Comparison of ENCODE assay signal across 33 mouse cellular contexts in the genomic region with DNA sequence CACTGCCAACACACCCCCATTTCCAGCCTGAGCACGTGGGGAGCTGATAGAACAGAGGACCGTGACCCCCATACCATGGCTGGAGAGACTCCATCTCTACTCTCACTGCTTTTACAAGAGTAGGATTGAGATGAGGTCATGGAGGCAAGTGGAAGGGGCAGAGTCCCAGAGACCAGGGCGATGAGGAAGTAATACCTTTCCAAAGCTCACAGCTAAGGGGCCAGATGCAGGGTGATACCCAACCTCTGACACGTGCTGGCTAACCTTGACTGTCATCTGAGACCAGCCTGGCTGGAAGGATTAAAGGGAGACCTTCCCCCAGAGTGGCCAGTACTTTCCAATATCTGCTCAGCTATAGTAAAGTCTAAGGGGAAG. TPM values are rescaled to one million over a fixed set of nuclear protein-coding genes. Genes with fewer than 3 reads are reported as not detected.
A peak's percentile ranks its signal among the peaks of the same experiment; 100 is the strongest.
DNase-seq lines count a peak whose midpoint lies in the region; ATAC-seq and TF ChIP-seq lines count a peak whose summit lies in the region.
"Had no signal": no experiment of that assay in that cellular context is flagged by ENCODE, and none has a peak within 500 bp of the region (broad histone marks: within the 10 kb centered on the region; RNA-seq: fewer than 3 reads in every experiment).

No protein-coding gene starts in this region.

- H3K9me3 ChIP-seq in forebrain, embryonic 11.5 days (ENCODE audit: control insufficient read depth, low read length), result no peaks in the 10 kb centered on the region
- no peaks in the 10 kb centered on the region for H3K9me3 ChIP-seq in forebrain, embryonic 15.5 days
- H3K9me3 ChIP-seq in intestine, postnatal 0 days (ENCODE audit: control insufficient read depth), result no peaks in the 10 kb centered on the region
- H3K9me3 ChIP-seq in forebrain, embryonic 13.5 days (replicated peaks), result no peaks in the 10 kb centered on the region
- H3K9me3 ChIP-seq: hindbrain, embryonic 10.5 days; hindbrain, embryonic 15.5 days; limb, embryonic 13.5 days; liver, embryonic 12.5 days; midbrain, embryonic 13.5 days had no signal

- WGBS in forebrain, embryonic 11.5 days, result 74% methylated on average over 4 of the region's 4 CpGs
- WGBS in forebrain, embryonic 15.5 days, result 69% methylated on average over 4 of the region's 4 CpGs
- 49% methylated on average over 4 of the region's 4 CpGs for WGBS in intestine, postnatal 0 days
- WGBS in forebrain, embryonic 13.5 days, result 72% methylated on average over 4 of the region's 4 CpGs

- no peak for ATAC-seq in forebrain, embryonic 11.5 days (replicated peaks; ENCODE audit: low FRiP score)
- no peak for ATAC-seq in forebrain, embryonic 15.5 days (replicated peaks)
- peak; percentile 79 for ATAC-seq in intestine, postnatal 0 days
- ATAC-seq in inflammation-experienced regulatory T-cells, adult 6 months, result no peak
- no peak for ATAC-seq in forebrain, embryonic 13.5 days
- ATAC-seq: forebrain, embryonic 16.5 days; liver, embryonic 12.5 days; midbrain, embryonic 13.5 days had no signal

- H3K27ac ChIP-seq in forebrain, embryonic 11.5 days (ENCODE audit: low read depth, low read length), result no peak overlapping the region
- no peak overlapping the region for H3K27ac ChIP-seq in forebrain, embryonic 15.5 days (replicated peaks)
- H3K27ac ChIP-seq in testis, adult 2 months (ENCODE audit: control insufficient read depth, insufficient read depth, low read depth, low read length), result no peak overlapping the region
- no peak overlapping the region for H3K27ac ChIP-seq in intestine, postnatal 0 days (ENCODE audit: low read depth, low read length)
- no peak overlapping the region for H3K27ac ChIP-seq in forebrain, embryonic 13.5 days
- H3K27ac ChIP-seq: gastrocnemius, adult 2 months; heart, adult 2 months; hindbrain, embryonic 10.5 days; hindbrain, embryonic 15.5 days; limb, embryonic 13.5 days; liver, embryonic 12.5 days; midbrain, embryonic 13.5 days had no signal

- no peaks in the 10 kb centered on the region for H3K27me3 ChIP-seq in forebrain, embryonic 11.5 days (ENCODE audit: control insufficient read depth, insufficient read depth, low read length)
- H3K27me3 ChIP-seq in forebrain, embryonic 15.5 days, result no peaks in the 10 kb centered on the region
- no peaks in the 10 kb centered on the region for H3K27me3 ChIP-seq in testis, adult 2 months (ENCODE audit: control insufficient read depth, insufficient read depth, low read length)
- H3K27me3 ChIP-seq in intestine, postnatal 0 days (replicated peaks; ENCODE audit: control insufficient read depth, insufficient read depth, low read length), result no peaks in the 10 kb centered on the region
- H3K27me3 ChIP-seq in forebrain, embryonic 13.5 days, result no peaks in the 10 kb centered on the region
- H3K27me3 ChIP-seq: hindbrain, embryonic 15.5 days; midbrain, embryonic 13.5 days had no signal

- no peaks in the 10 kb centered on the region for H3K4me1 ChIP-seq in forebrain, embryonic 11.5 days (replicated peaks; ENCODE audit: control insufficient read depth, insufficient read depth, low read length)
- H3K4me1 ChIP-seq in forebrain, embryonic 15.5 days, result no peaks in the 10 kb centered on the region
- H3K4me1 ChIP-seq in testis, adult 2 months (ENCODE audit: control insufficient read depth, insufficient read depth, low read length), result peaks cover 5% of the 10 kb centered on the region
- H3K4me1 ChIP-seq in intestine, postnatal 0 days (replicated peaks; ENCODE audit: control insufficient read depth, insufficient read depth, low read length), result no peaks in the 10 kb centered on the region
- no peaks in the 10 kb centered on the region for H3K4me1 ChIP-seq in forebrain, embryonic 13.5 days
- H3K4me1 ChIP-seq: hindbrain, embryonic 10.5 days; hindbrain, embryonic 15.5 days; limb, embryonic 13.5 days; liver, embryonic 12.5 days; midbrain, embryonic 13.5 days had no signal

- no peak overlapping the region for H3K9ac ChIP-seq in forebrain, embryonic 11.5 days (ENCODE audit: low read length)
- no peak overlapping the region for H3K9ac ChIP-seq in forebrain, embryonic 15.5 days (replicated peaks)
- no peak overlapping the region for H3K9ac ChIP-seq in intestine, postnatal 0 days (ENCODE audit: low read depth, low read length)
- H3K9ac ChIP-seq in forebrain, embryonic 13.5 days, result no peak overlapping the region
- H3K9ac ChIP-seq: hindbrain, embryonic 15.5 days; limb, embryonic 13.5 days; liver, embryonic 12.5 days; midbrain, embryonic 13.5 days had no signal

- no peak overlapping the region for H3K4me2 ChIP-seq in forebrain, embryonic 11.5 days (ENCODE audit: low read depth, low read length, severe bottlenecking)
- H3K4me2 ChIP-seq in forebrain, embryonic 15.5 days (replicated peaks), result no peak overlapping the region
- no peak overlapping the region for H3K4me2 ChIP-seq in intestine, postnatal 0 days (replicated peaks; ENCODE audit: low read depth)
- no peak overlapping the region for H3K4me2 ChIP-seq in forebrain, embryonic 13.5 days
- H3K4me2 ChIP-seq: hindbrain, embryonic 15.5 days; limb, embryonic 13.5 days; liver, embryonic 12.5 days; midbrain, embryonic 13.5 days had no signal

- H3K4me3 ChIP-seq in forebrain, embryonic 11.5 days (ENCODE audit: low read depth, low read length), result no peak overlapping the region
- no peak overlapping the region for H3K4me3 ChIP-seq in forebrain, embryonic 15.5 days
- peak overlapping the region; percentile 43 for H3K4me3 ChIP-seq in testis, adult 2 months (ENCODE audit: control insufficient read depth, low read depth, low read length)
- H3K4me3 ChIP-seq in intestine, postnatal 0 days (ENCODE audit: low read depth, low read length), result no peak overlapping the region
- no peak overlapping the region for H3K4me3 ChIP-seq in forebrain, embryonic 13.5 days
- H3K4me3 ChIP-seq: gastrocnemius, adult 2 months; heart, adult 2 months; hindbrain, embryonic 10.5 days; hindbrain, embryonic 15.5 days; limb, embryonic 13.5 days; liver, embryonic 12.5 days; midbrain, embryonic 13.5 days had no signal

- no peak for TF ChIP-seq CTCF in testis, adult 2 months (IDR thresholded peaks at IDR 0.05; ENCODE audit: control insufficient read depth, insufficient read depth, insufficient replicate concordance, low read depth, low read length)
- no peak for TF ChIP-seq CTCF in intestine, postnatal 0 days (IDR thresholded peaks at IDR 0.05; ENCODE audit: low read depth)

- peak; percentile 30 for DNase-seq in forebrain, embryonic 11.5 days (ENCODE audit: low spot score)
- no peak for DNase-seq in testis, postnatal 14 days (ENCODE audit: low spot score)
- DNase-seq: adrenal gland, adult 2 months; adrenal gland, postnatal 36 days; cerebellum, adult 18-20 months; cerebellum, postnatal 25 days; gastrocnemius, adult 2 months; gastrocnemius, postnatal 36 days; heart, postnatal 14 days; kidney, adult 11 months; kidney, postnatal 14 days; lung, adult 18-20 months; lung, postnatal 10 days; thymus, postnatal 14 days had no signal

- H3K36me3 ChIP-seq in forebrain, embryonic 11.5 days (ENCODE audit: control insufficient read depth, insufficient read depth, low read length), result no peaks in the 10 kb centered on the region
- no peaks in the 10 kb centered on the region for H3K36me3 ChIP-seq in forebrain, embryonic 15.5 days
- no peaks in the 10 kb centered on the region for H3K36me3 ChIP-seq in testis, adult 2 months (ENCODE audit: control insufficient read depth, insufficient read depth, low read length)
- H3K36me3 ChIP-seq in intestine, postnatal 0 days (ENCODE audit: control insufficient read depth, insufficient read depth), result no peaks in the 10 kb centered on the region
- no peaks in the 10 kb centered on the region for H3K36me3 ChIP-seq in forebrain, embryonic 13.5 days (ENCODE audit: poor library complexity, severe bottlenecking)
- H3K36me3 ChIP-seq: hindbrain, embryonic 10.5 days; hindbrain, embryonic 15.5 days; limb, embryonic 13.5 days; liver, embryonic 12.5 days; midbrain, embryonic 13.5 days had no signal

- no peak for TF ChIP-seq POLR2A in testis, adult 2 months (IDR thresholded peaks at IDR 0.05; ENCODE audit: control insufficient read depth, low read depth, low read length)

RNA-seq across cellular contexts. Expression of a gene that starts 0.6 kb away (rescaled TPM):
- not detected in 2 replicates for polyA plus RNA-seq in forebrain, embryonic 11.5 days (2014; fragmentation: Nextera tagmentation; extraction: Ambion mirVana)
- polyA plus RNA-seq in forebrain, embryonic 15.5 days (2015; fragmentation: Nextera tagmentation; extraction: Ambion mirVana), result not detected in 2 replicates
- polyA plus RNA-seq in testis, adult 2 months (2012; rRNA removed), result 407 and 425 TPM in 2 replicates
- polyA plus RNA-seq in intestine, postnatal 0 days (2015; fragmentation: Nextera tagmentation; extraction: Ambion mirVana), result not detected in 2 replicates
- polyA plus RNA-seq in inflammation-experienced regulatory T-cells, adult 6 months (2017; shearing (Covaris generic)), result not detected
- not detected in 2 replicates for polyA plus RNA-seq in forebrain, embryonic 13.5 days (2015; fragmentation: Nextera tagmentation; extraction: Ambion mirVana)
- polyA plus RNA-seq: adrenal gland, adult 2 months; brain, embryonic 14.5 days; embryonic facial prominence, embryonic 11.5 days; forebrain, embryonic 16.5 days; heart, embryonic 14.5 days; hindbrain, embryonic 10.5 days; hindbrain, embryonic 15.5 days; kidney, embryonic 14.5 days; limb, embryonic 13.5 days; liver, embryonic 12.5 days; midbrain, embryonic 13.5 days; neural tube, embryonic 14.5 days; stomach, embryonic 14.5 days; urinary bladder, adult 2 months had no signal

RNA-seq across cellular contexts. Expression of a gene that starts 26.1 kb away (rescaled TPM):
- 0.04 and 0.09 TPM in 2 replicates for polyA plus RNA-seq in forebrain, embryonic 11.5 days (2014; fragmentation: Nextera tagmentation; extraction: Ambion mirVana)
- polyA plus RNA-seq in forebrain, embryonic 15.5 days (2015; fragmentation: Nextera tagmentation; extraction: Ambion mirVana), result 0.22 and 0.27 TPM in 2 replicates
- polyA plus RNA-seq in testis, adult 2 months (2012; rRNA removed), result 0.91 and 1.5 TPM in 2 replicates
- 0.05 TPM in 2 replicates for polyA plus RNA-seq in intestine, postnatal 0 days (2015; fragmentation: Nextera tagmentation; extraction: Ambion mirVana)
- not detected for polyA plus RNA-seq in inflammation-experienced regulatory T-cells, adult 6 months (2017; shearing (Covaris generic))
- polyA plus RNA-seq in forebrain, embryonic 13.5 days (2015; fragmentation: Nextera tagmentation; extraction: Ambion mirVana), result 0.08 and 0.11 TPM in 2 replicates
- polyA plus RNA-seq: heart, embryonic 14.5 days; kidney, embryonic 14.5 days; liver, embryonic 12.5 days had no signal

RNA-seq across cellular contexts. Expression of a gene that starts 32.7 kb away (rescaled TPM):
- polyA plus RNA-seq in forebrain, embryonic 11.5 days (2014; fragmentation: Nextera tagmentation; extraction: Ambion mirVana), result 64.4 and 67.7 TPM in 2 replicates
- polyA plus RNA-seq in forebrain, embryonic 15.5 days (2015; fragmentation: Nextera tagmentation; extraction: Ambion mirVana), result 60.1 and 61.7 TPM in 2 replicates
- polyA plus RNA-seq in testis, adult 2 months (2012; rRNA removed), result 25.1 and 28.0 TPM in 2 replicates
- 15.6 and 16.2 TPM in 2 replicates for polyA plus RNA-seq in intestine, postnatal 0 days (2015; fragmentation: Nextera tagmentation; extraction: Ambion mirVana)
- polyA plus RNA-seq in inflammation-experienced regulatory T-cells, adult 6 months (2017; shearing (Covaris generic)), result 10 to 100 TPM; 11.6 to 15.0 (median 13.1) TPM
- polyA plus RNA-seq in forebrain, embryonic 13.5 days (2015; fragmentation: Nextera tagmentation; extraction: Ambion mirVana), result 53.9 and 60.2 TPM in 2 replicates

RNA-seq across cellular contexts. Expression of a gene that starts 50.0 kb away (rescaled TPM):
- polyA plus RNA-seq in forebrain, embryonic 11.5 days (2014; fragmentation: Nextera tagmentation; extraction: Ambion mirVana), result 9.4 and 9.9 TPM in 2 replicates
- 15.1 and 15.3 TPM in 2 replicates for polyA plus RNA-seq in forebrain, embryonic 15.5 days (2015; fragmentation: Nextera tagmentation; extraction: Ambion mirVana)
- 4.5 and 5.8 TPM in 2 replicates for polyA plus RNA-seq in testis, adult 2 months (2012; rRNA removed)
- polyA plus RNA-seq in intestine, postnatal 0 days (2015; fragmentation: Nextera tagmentation; extraction: Ambion mirVana), result 1.9 and 2.2 TPM in 2 replicates
- not detected for polyA plus RNA-seq in inflammation-experienced regulatory T-cells, adult 6 months (2017; shearing (Covaris generic))
- 8.2 and 11.4 TPM in 2 replicates for polyA plus RNA-seq in forebrain, embryonic 13.5 days (2015; fragmentation: Nextera tagmentation; extraction: Ambion mirVana)

RNA-seq across cellular contexts. Expression of a gene that starts 54.1 kb away (rescaled TPM):
- polyA plus RNA-seq in forebrain, embryonic 11.5 days (2014; fragmentation: Nextera tagmentation; extraction: Ambion mirVana), result 14.2 and 15.6 TPM in 2 replicates
- 8.8 and 10.7 TPM in 2 replicates for polyA plus RNA-seq in forebrain, embryonic 15.5 days (2015; fragmentation: Nextera tagmentation; extraction: Ambion mirVana)
- polyA plus RNA-seq in testis, adult 2 months (2012; rRNA removed), result 4.1 and 5.1 TPM in 2 replicates
- polyA plus RNA-seq in intestine, postnatal 0 days (2015; fragmentation: Nextera tagmentation; extraction: Ambion mirVana), result 141 TPM in 2 replicates
- polyA plus RNA-seq in inflammation-experienced regulatory T-cells, adult 6 months (2017; shearing (Covaris generic)), result 1 to 10 TPM; 2.4 to 5.8 (median 2.9) TPM
- polyA plus RNA-seq in forebrain, embryonic 13.5 days (2015; fragmentation: Nextera tagmentation; extraction: Ambion mirVana), result 7.0 and 7.9 TPM in 2 replicates

Comparison
In these comparisons a context has a peak if more than half of its experiments do, and no peak if none do; other contexts are left out.
1. RNA of a gene that starts 0.6 kb away (polyA plus RNA-seq): 407 to 425 TPM in testis, adult 2 months; not detected in forebrain, embryonic 11.5 days, not detected in forebrain, embryonic 15.5 days, not detected in intestine, postnatal 0 days, not detected in inflammation-experienced regulatory T-cells, adult 6 months and not detected in forebrain, embryonic 13.5 days; every median in the first group is over 100 times any median in the second.